Mouse (Mus musculus): ENCODE results near the gene Eif2b3.

DNA sequence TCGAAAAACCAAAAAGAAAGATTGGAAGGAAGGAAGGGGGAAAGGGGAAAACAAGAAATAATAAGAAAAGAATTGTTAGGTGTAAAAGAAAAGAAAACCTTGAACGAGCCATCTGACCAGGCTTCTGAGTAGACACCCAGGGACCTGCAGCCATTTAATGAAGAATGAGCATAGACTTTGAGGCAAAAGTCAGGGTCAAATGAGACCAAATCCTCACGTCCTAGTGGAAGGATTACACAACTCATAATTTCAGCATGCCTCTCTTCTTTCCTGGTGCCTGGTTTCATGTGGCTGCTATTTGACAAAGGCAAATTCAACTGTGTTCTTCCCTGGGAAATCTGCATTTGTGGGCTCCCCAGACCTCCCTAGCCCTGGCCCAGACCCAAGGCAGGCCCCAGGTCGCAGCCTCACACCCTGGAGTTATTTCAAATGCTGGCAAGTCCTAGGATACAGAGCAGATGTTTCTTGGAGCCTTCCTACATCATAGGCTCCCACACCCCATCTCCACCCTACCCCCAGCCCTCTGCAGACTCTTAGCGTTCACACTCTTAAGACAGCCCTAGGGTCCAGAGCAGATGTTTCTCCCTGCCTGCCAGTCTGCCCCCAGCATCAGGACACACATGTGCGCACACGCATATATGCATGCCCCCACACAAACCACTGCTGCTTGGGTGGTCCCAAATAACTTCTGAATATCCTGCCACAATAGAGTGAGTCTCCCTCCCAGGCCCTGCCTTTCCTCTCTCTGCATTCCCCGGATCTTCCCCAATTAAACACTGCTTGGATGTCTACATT lies 79.0 kb downstream of the Eif2b3 start:
- TF ChIP-seq CTCF (IDR thresholded peaks at IDR 0.05; ENCODE audit: low read depth) = no peak
- no peak for TF ChIP-seq EP300 (IDR thresholded peaks at IDR 0.05; ENCODE audit: low read depth)

Measured in heart, postnatal 0 days (tissue).